Mouse (Mus musculus): Measurements from ENCODE around the gene Vmn1r181. TPM values are rescaled to one million over a fixed set of nuclear protein-coding genes. Genes with fewer than 3 reads are reported as not detected.
"Not testable (repeated sequence)": the region's sequence is repeated elsewhere in the genome, so short reads cannot be mapped to it uniquely, and the experiment has no call there.

Vmn1r181 gene
- polyA plus RNA-seq (2015; fragmentation: Nextera tagmentation; extraction: Ambion mirVana): not detected in 2 replicates

- H3K9ac ChIP-seq; ATAC-seq (replicated peaks): not testable (repeated sequence)
- peaks cover 34% of the 10 kb centered on the region for H3K9me3 ChIP-seq
Measured at GRCm38 (mm10) chr7:23974315-23974714, at the start of gene Vmn1r181. Gene Vmn1r181, plus strand, starts transcription at chr7:23974615.

GRCm38 (mm10) chr7:23926678-23927077, 47.7 kb upstream of the Vmn1r181 start, which contains the start of gene Vmn1r179:
Gene Vmn1r179, plus strand, starts transcription at chr7:23926978.
- Histone ChIP-seq H3K9me3 (peaks cover 19% of the 10 kb centered on the region), H3K4me1 (no peaks in the 10 kb centered on the region), H3K36me3 (replicated peaks) (no peaks in the 10 kb centered on the region), H3K27me3 (replicated peaks) (no peaks in the 10 kb centered on the region), H3K9ac (no peak within 1 kb of the TSS), H3K4me3 (no peak within 1 kb of the TSS), H3K27ac (no peak within 1 kb of the TSS), H3K4me2 (no peak within 1 kb of the TSS)
- 54% methylated on average over 2 of the region's 2 CpGs for WGBS
- ATAC-seq (replicated peaks): no peak

More at GRCm38 (mm10) chr7:23974315-23974714, at the start of gene Vmn1r181:
- not testable (repeated sequence) for H3K27ac ChIP-seq; H3K36me3 ChIP-seq (replicated peaks); H3K4me1 ChIP-seq; H3K27me3 ChIP-seq (replicated peaks); H3K4me3 ChIP-seq; H3K4me2 ChIP-seq
- WGBS: 88% methylated on average over 9 of the region's 9 CpGs

- H3K9ac ChIP-seq: no peak within 1 kb of the TSS
- no peaks in the 10 kb centered on the region for H3K36me3 ChIP-seq (replicated peaks)
- no peaks in the 10 kb centered on the region for H3K27me3 ChIP-seq (replicated peaks)
- no peak within 1 kb of the TSS for H3K27ac ChIP-seq
- ATAC-seq (replicated peaks): no peak
- no peak within 1 kb of the TSS for H3K4me3 ChIP-seq
- H3K4me1 ChIP-seq: no peaks in the 10 kb centered on the region
- 0 out of 2 replicates have a peak, but pooled peaks cover 2% of the 10 kb centered on the region for H3K9me3 ChIP-seq
- H3K4me2 ChIP-seq: no peak within 1 kb of the TSS
Measured at GRCm38 (mm10) chr7:23950332-23950731, 24.1 kb upstream of the Vmn1r181 start, which contains the start of gene Vmn1r180. Gene Vmn1r180, plus strand, starts transcription at chr7:23950632.

DNA sequence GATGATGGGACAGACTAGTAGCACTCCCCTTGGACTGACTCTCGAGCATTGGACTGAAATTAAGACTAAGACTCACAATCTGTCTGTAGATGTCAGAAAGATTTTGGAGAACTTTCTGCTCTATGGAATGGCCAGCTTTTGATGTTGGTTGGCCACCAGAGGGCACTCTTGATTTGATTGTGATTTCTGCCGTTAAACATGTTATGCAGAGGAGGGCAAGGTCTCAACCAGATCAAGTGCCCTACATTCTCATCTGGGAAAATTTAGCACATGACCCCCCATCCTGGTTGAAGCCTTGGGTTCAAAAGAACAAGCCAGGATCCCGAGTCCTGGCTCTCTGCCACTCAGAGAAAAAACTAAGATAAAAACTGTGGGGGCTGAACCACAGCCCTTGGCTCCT, 6.4 kb upstream of the Vmn1r181 start:
- not testable (repeated sequence) for H3K9ac ChIP-seq; ATAC-seq (replicated peaks); H3K27ac ChIP-seq; H3K27me3 ChIP-seq (replicated peaks); H3K4me2 ChIP-seq; H3K4me1 ChIP-seq; H3K36me3 ChIP-seq (replicated peaks); H3K4me3 ChIP-seq
- WGBS: 46% methylated on average over 3 of the region's 3 CpGs
- peaks cover 20% of the 10 kb centered on the region for H3K9me3 ChIP-seq

DNA sequence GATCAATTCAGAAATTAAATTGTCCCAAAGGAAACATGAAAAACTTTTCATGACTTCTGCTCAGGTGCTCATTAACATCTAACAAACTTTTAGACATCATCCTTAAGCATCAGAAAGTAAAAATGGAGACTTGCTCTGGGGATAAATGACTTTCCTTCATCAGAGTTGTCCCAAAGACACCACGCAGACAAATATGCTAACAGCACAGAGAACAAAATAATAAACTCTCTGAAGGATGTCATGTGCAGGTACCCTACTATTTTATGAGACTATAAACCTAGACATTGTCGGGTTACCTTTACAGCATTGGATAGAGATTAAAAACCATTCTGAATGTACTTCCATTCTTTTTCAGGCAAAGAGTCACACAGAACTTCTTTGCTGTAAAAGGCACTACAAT, 27.0 kb downstream of the Vmn1r181 start, which contains the start of gene V1rd19:
V1rd19 (plus strand) TSS at position 301 of the 400 bp plus-strand sequence.
- ATAC-seq (replicated peaks): no peak
- 67% methylated on average over 2 of the region's 2 CpGs for WGBS
- no peak within 1 kb of the TSS for H3K4me2 ChIP-seq

More for the DNA sequence above, 27.0 kb downstream of the Vmn1r181 start, which contains the start of gene V1rd19:
- Histone ChIP-seq H3K9me3 (peaks cover 11% of the 10 kb centered on the region; the same call in 1 of the 2 replicates), H3K4me1 (no peaks in the 10 kb centered on the region), H3K27me3 (replicated peaks) (no peaks in the 10 kb centered on the region), H3K9ac (no peak within 1 kb of the TSS), H3K27ac (no peak within 1 kb of the TSS), H3K36me3 (replicated peaks) (no peaks in the 10 kb centered on the region), H3K4me3 (no peak within 1 kb of the TSS)

Other genes starting within 250 kb of the Vmn1r181 start
- not detected in 2 replicates for gene Vmn1r174, start 222.3 kb upstream of the Vmn1r181 start, polyA plus RNA-seq (2015; fragmentation: Nextera tagmentation; extraction: Ambion mirVana)
- gene Vmn1r175, start 164.0 kb upstream of the Vmn1r181 start, polyA plus RNA-seq (2015; fragmentation: Nextera tagmentation; extraction: Ambion mirVana): not detected in 2 replicates
- gene Vmn1r176, start 137.2 kb upstream of the Vmn1r181 start, polyA plus RNA-seq (2015; fragmentation: Nextera tagmentation; extraction: Ambion mirVana): not detected in 2 replicates
- gene Vmn1r177, start 108.2 kb upstream of the Vmn1r181 start, polyA plus RNA-seq (2015; fragmentation: Nextera tagmentation; extraction: Ambion mirVana): not detected in 2 replicates
- not detected in 2 replicates for gene Vmn1r178, start 82.6 kb upstream of the Vmn1r181 start, polyA plus RNA-seq (2015; fragmentation: Nextera tagmentation; extraction: Ambion mirVana)
- not detected in 2 replicates for gene Vmn1r179, start 47.6 kb upstream of the Vmn1r181 start, polyA plus RNA-seq (2015; fragmentation: Nextera tagmentation; extraction: Ambion mirVana)
- gene Vmn1r180, start 24.0 kb upstream of the Vmn1r181 start, polyA plus RNA-seq (2015; fragmentation: Nextera tagmentation; extraction: Ambion mirVana): not detected in 2 replicates
- gene V1rd19, start 27.1 kb downstream of the Vmn1r181 start, polyA plus RNA-seq (2015; fragmentation: Nextera tagmentation; extraction: Ambion mirVana): not detected in 2 replicates
- 0.01 TPM in 1 of 2 replicates, not detected in the other for gene Vmn1r183, start 78.6 kb downstream of the Vmn1r181 start, polyA plus RNA-seq (2015; fragmentation: Nextera tagmentation; extraction: Ambion mirVana)
- 40.1 and 44.1 TPM in 2 replicates for gene Zfp180, start 107.3 kb downstream of the Vmn1r181 start, polyA plus RNA-seq (2015; fragmentation: Nextera tagmentation; extraction: Ambion mirVana)
- gene Zfp112, start 137.7 kb downstream of the Vmn1r181 start, polyA plus RNA-seq (2015; fragmentation: Nextera tagmentation; extraction: Ambion mirVana): 11.3 TPM in 2 replicates
- gene Zfp235, start 159.6 kb downstream of the Vmn1r181 start, polyA plus RNA-seq (2015; fragmentation: Nextera tagmentation; extraction: Ambion mirVana): 26.1 and 26.3 TPM in 2 replicates
- gene Zfp114, start 200.4 kb downstream of the Vmn1r181 start, polyA plus RNA-seq (2015; fragmentation: Nextera tagmentation; extraction: Ambion mirVana): 5.6 and 5.7 TPM in 2 replicates
- 5.4 and 6.9 TPM in 2 replicates for gene Zfp111, start 236.8 kb downstream of the Vmn1r181 start, polyA plus RNA-seq (2015; fragmentation: Nextera tagmentation; extraction: Ambion mirVana)

Measured in midbrain, embryonic 15.5 days (tissue).